Comparison of ENCODE assay signal across 11 mouse cellular contexts in genomic region chr8:63876949-63877348, GRCm38 (mm10).
A peak's percentile ranks its signal among the peaks of the same experiment; 100 is the strongest.
DNase-seq lines count a peak whose midpoint lies in the region; ATAC-seq and TF ChIP-seq lines count a peak whose summit lies in the region.
"Had no signal": no experiment of that assay in that cellular context is flagged by ENCODE, and none has a peak within 500 bp of the region (broad histone marks: within the 10 kb centered on the region; RNA-seq: fewer than 3 reads in every experiment).

No protein-coding gene starts in this region.

- H3K4me3 ChIP-seq in forebrain, embryonic 12.5 days (replicated peaks): no peak overlapping the region
- no peak overlapping the region for H3K4me3 ChIP-seq in hindbrain, postnatal 0 days (ENCODE audit: low read length)
- H3K4me3 ChIP-seq in lung, postnatal 0 days (ENCODE audit: low read depth, low read length): no peak overlapping the region
- H3K4me3 ChIP-seq: liver, embryonic 13.5 days; myocyte had no signal

- H3K9ac ChIP-seq in forebrain, embryonic 12.5 days: no peak overlapping the region
- no peak overlapping the region for H3K9ac ChIP-seq in hindbrain, postnatal 0 days (replicated peaks; ENCODE audit: low read length)
- no peak overlapping the region for H3K9ac ChIP-seq in lung, postnatal 0 days (replicated peaks; ENCODE audit: low read depth)
- H3K9ac ChIP-seq: liver, embryonic 13.5 days had no signal

- no peak for TF ChIP-seq CTCF in hindbrain, postnatal 0 days (IDR thresholded peaks at IDR 0.05; ENCODE audit: low read depth)
- TF ChIP-seq CTCF in lung, postnatal 0 days (IDR thresholded peaks at IDR 0.05): no peak

- no peaks in the 10 kb centered on the region for H3K36me3 ChIP-seq in forebrain, embryonic 12.5 days (replicated peaks)
- no peaks in the 10 kb centered on the region for H3K36me3 ChIP-seq in hindbrain, postnatal 0 days (ENCODE audit: insufficient read depth, low read length)
- H3K36me3 ChIP-seq in lung, postnatal 0 days (ENCODE audit: insufficient read depth, low read length): no peaks in the 10 kb centered on the region
- H3K36me3 ChIP-seq: liver, embryonic 13.5 days had no signal

- H3K4me2 ChIP-seq in forebrain, embryonic 12.5 days: no peak overlapping the region
- no peak overlapping the region for H3K4me2 ChIP-seq in hindbrain, postnatal 0 days (ENCODE audit: low read depth, low read length)
- H3K4me2 ChIP-seq in lung, postnatal 0 days (replicated peaks; ENCODE audit: low read depth, low read length): no peak overlapping the region
- H3K4me2 ChIP-seq: liver, embryonic 13.5 days had no signal

- H3K4me1 ChIP-seq in forebrain, embryonic 12.5 days: no peaks in the 10 kb centered on the region
- H3K4me1 ChIP-seq in hindbrain, postnatal 0 days (ENCODE audit: insufficient read depth, low read length): no peaks in the 10 kb centered on the region
- no peaks in the 10 kb centered on the region for H3K4me1 ChIP-seq in lung, postnatal 0 days (ENCODE audit: insufficient read depth, low read depth, low read length)
- H3K4me1 ChIP-seq: liver, embryonic 13.5 days had no signal

- no peaks in the 10 kb centered on the region for H3K9me3 ChIP-seq in forebrain, embryonic 12.5 days
- H3K9me3 ChIP-seq in hindbrain, postnatal 0 days (ENCODE audit: low read length): no peaks in the 10 kb centered on the region
- no peaks in the 10 kb centered on the region for H3K9me3 ChIP-seq in lung, postnatal 0 days (ENCODE audit: low read length)
- H3K9me3 ChIP-seq: liver, embryonic 13.5 days had no signal

- DNase-seq in heart, adult 11 months: peak; percentile 83
- DNase-seq in heart, postnatal 14 days: no peak
- peak; percentile 1 for DNase-seq in 416B (ENCODE audit: low read depth)
- peak; percentile 2 for DNase-seq in hindbrain, postnatal 0 days (ENCODE audit: low spot score)
- DNase-seq in urinary bladder, adult 2 months (ENCODE audit: low spot score): no peak
- DNase-seq in B cell, adult 2 months: no peak
- no peak for DNase-seq in lung, postnatal 0 days (ENCODE audit: low spot score)
- DNase-seq: liver, embryonic 13.5 days had no signal

- H3K27ac ChIP-seq in forebrain, embryonic 12.5 days: no peak overlapping the region
- 0 out of 2 replicates have a peak overlapping the region, but pooled peaks have one; percentile 20 for H3K27ac ChIP-seq in hindbrain, postnatal 0 days
- H3K27ac ChIP-seq in lung, postnatal 0 days (ENCODE audit: low read length): no peak overlapping the region
- H3K27ac ChIP-seq: liver, embryonic 13.5 days; macrophage had no signal

- no peaks in the 10 kb centered on the region for H3K27me3 ChIP-seq in forebrain, embryonic 12.5 days
- no peaks in the 10 kb centered on the region for H3K27me3 ChIP-seq in hindbrain, postnatal 0 days (ENCODE audit: insufficient read depth, low read length)
- no peaks in the 10 kb centered on the region for H3K27me3 ChIP-seq in lung, postnatal 0 days (replicated peaks; ENCODE audit: insufficient read depth, low read length)
- H3K27me3 ChIP-seq: liver, embryonic 13.5 days had no signal

- intact Hi-C loops in heart, postnatal 14 days (cut with DNase I): loop anchor here (2.0 to 5.0 kb wide), 2 partner anchors 1000 to 1796 kb away; no protein-coding TSS in a partner anchor

- WGBS in forebrain, embryonic 12.5 days: 93% methylated on average over 7 of the region's 7 CpGs
- WGBS in hindbrain, postnatal 0 days: 87% methylated on average over 7 of the region's 7 CpGs
- WGBS in lung, postnatal 0 days: 90% methylated on average over 7 of the region's 7 CpGs

- ATAC-seq in forebrain, embryonic 12.5 days (ENCODE audit: low FRiP score): peak; percentile 49; the same call in 1 of the 2 replicates
- ATAC-seq in hindbrain, postnatal 0 days: peak; percentile 79
- no peak for ATAC-seq in lung, postnatal 0 days

- TF ChIP-seq EP300 in lung, postnatal 0 days (IDR thresholded peaks at IDR 0.05): no peak

Comparison
In these comparisons a context has a peak if more than half of its experiments do, and no peak if none do; other contexts are left out.
1. DNase-seq: peak in heart, adult 11 months (single experiment), 416B (single experiment) and hindbrain, postnatal 0 days (single experiment); none in heart, postnatal 14 days (0 of 2), urinary bladder, adult 2 months (single experiment), B cell, adult 2 months (0 of 2) and lung, postnatal 0 days (single experiment).